Mouse (Mus musculus): ENCODE data around the gene Sstr5. TPM values are rescaled to one million over a fixed set of nuclear protein-coding genes. Genes with fewer than 3 reads are reported as not detected.
A peak's percentile ranks its signal among the peaks of the same experiment; 100 is the strongest.

Sstr5 gene
- polyA plus RNA-seq (2015; fragmentation: Nextera tagmentation; extraction: Ambion mirVana): 0.11 and 0.21 TPM in 2 replicates

DNA sequence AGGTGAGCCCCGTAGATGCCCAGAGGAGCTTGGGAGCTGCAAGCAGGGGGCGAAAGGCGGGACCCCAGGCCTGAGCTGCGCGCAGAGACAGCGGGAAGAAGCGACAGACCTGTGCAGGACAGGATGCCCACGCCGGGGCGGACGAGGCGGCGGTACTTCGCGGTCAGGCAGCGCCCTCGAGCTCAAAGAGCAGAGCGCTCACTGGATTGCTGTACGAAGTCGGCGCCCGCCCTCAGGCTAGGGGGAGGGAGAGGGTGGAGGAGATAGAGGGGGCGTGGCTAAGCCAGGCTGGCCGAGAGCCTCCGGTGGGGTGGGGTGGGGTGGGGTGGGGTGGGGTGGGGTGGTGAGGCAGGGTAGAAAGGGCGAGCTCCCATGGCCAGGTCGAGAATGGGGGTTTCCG is at the start of gene Sstr5:
TSS of gene Sstr5 (minus strand) at position 276 of the 400 bp plus-strand sequence.
- Histone ChIP-seq H3K9ac (ENCODE audit: low read length) (no peak within 1 kb of the TSS), H3K27me3 (ENCODE audit: control insufficient read depth, insufficient read depth, low read depth, low read length) (peaks cover 27% of the 10 kb centered on the region), H3K4me2 (ENCODE audit: low read depth, low read length) (peak within 1 kb of the TSS; percentile 35), H3K27ac (ENCODE audit: low read length) (no peak within 1 kb of the TSS), H3K36me3 (ENCODE audit: control insufficient read depth, insufficient read depth, low read length) (no peaks in the 10 kb centered on the region), H3K4me3 (ENCODE audit: low read length) (0 out of 2 replicates have a peak within 1 kb of the TSS, but pooled peaks have one; percentile 17), H3K9me3 (ENCODE audit: control insufficient read depth, low read length) (no peaks in the 10 kb centered on the region), H3K4me1 (replicated peaks; ENCODE audit: control insufficient read depth, insufficient read depth, low read length) (no peaks in the 10 kb centered on the region; the same call in 1 of the 2 replicates)
- ATAC-seq (ENCODE audit: low read depth): 0 out of 2 replicates have a peak, but pooled peaks have one; percentile 26
- WGBS: 1% methylated on average over 20 of the region's 28 CpGs

DNA sequence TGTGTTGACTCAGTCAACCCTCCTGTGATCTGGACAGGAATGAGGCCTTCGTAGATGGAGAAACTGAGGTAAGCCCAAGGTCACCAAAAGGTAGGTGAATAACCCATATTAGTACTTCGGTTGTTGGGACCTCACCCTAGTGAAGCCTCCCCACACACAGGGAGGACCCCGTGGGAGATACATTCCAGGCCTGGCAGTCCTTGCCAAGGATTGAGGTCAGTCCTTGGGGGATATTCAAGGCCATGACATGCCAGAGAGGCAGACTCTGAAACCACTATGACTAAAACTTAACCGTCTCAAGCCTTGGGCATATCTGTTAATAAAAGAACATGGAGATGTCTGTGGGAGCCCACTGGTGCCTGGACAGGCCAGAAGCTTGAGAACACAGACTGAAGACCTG is 44.7 kb upstream of the Sstr5 start:
- Histone ChIP-seq H3K4me1 (replicated peaks; ENCODE audit: control insufficient read depth, insufficient read depth, low read length) (no peaks in the 10 kb centered on the region), H3K36me3 (ENCODE audit: control insufficient read depth, insufficient read depth, low read length) (no peaks in the 10 kb centered on the region), H3K9ac (ENCODE audit: low read length) (no peak overlapping the region), H3K4me3 (ENCODE audit: low read length) (no peak overlapping the region), H3K27me3 (ENCODE audit: control insufficient read depth, insufficient read depth, low read depth, low read length) (no peaks in the 10 kb centered on the region), H3K27ac (ENCODE audit: low read length) (no peak overlapping the region), H3K4me2 (ENCODE audit: low read depth, low read length) (no peak overlapping the region), H3K9me3 (ENCODE audit: control insufficient read depth, low read length) (no peaks in the 10 kb centered on the region)
- no peak for ATAC-seq (ENCODE audit: low read depth)
- WGBS: 70% methylated on average over 4 of the region's 4 CpGs

DNA sequence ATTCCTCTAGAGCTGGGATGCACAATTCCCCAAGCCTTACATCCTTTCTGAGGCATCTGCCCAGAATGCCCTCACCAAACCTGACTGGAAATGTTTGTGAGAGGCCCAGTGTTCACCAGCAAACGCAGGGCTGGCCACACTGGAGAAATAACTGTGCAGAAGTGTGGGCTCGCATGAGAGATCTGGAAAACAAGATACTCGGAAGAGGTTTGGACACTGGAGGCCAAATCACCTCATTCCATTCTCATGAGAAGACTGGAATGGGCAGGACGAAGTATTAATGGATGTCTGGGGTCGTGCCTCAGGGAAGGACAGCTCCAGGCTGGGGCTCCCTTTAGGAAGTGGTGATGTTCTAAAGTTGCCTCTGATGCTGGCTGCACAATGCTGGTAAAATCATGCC is 43.6 kb upstream of the Sstr5 start:
- Histone ChIP-seq H3K4me3 (ENCODE audit: low read length) (no peak overlapping the region), H3K27ac (ENCODE audit: low read length) (no peak overlapping the region), H3K36me3 (ENCODE audit: control insufficient read depth, insufficient read depth, low read length) (no peaks in the 10 kb centered on the region), H3K9ac (ENCODE audit: low read length) (no peak overlapping the region), H3K27me3 (ENCODE audit: control insufficient read depth, insufficient read depth, low read depth, low read length) (no peaks in the 10 kb centered on the region), H3K4me1 (replicated peaks; ENCODE audit: control insufficient read depth, insufficient read depth, low read length) (no peaks in the 10 kb centered on the region), H3K4me2 (ENCODE audit: low read depth, low read length) (no peak overlapping the region), H3K9me3 (ENCODE audit: control insufficient read depth, low read length) (no peaks in the 10 kb centered on the region)
- 60% methylated on average over 5 of the region's 5 CpGs for WGBS
- no peak for ATAC-seq (ENCODE audit: low read depth)

DNA sequence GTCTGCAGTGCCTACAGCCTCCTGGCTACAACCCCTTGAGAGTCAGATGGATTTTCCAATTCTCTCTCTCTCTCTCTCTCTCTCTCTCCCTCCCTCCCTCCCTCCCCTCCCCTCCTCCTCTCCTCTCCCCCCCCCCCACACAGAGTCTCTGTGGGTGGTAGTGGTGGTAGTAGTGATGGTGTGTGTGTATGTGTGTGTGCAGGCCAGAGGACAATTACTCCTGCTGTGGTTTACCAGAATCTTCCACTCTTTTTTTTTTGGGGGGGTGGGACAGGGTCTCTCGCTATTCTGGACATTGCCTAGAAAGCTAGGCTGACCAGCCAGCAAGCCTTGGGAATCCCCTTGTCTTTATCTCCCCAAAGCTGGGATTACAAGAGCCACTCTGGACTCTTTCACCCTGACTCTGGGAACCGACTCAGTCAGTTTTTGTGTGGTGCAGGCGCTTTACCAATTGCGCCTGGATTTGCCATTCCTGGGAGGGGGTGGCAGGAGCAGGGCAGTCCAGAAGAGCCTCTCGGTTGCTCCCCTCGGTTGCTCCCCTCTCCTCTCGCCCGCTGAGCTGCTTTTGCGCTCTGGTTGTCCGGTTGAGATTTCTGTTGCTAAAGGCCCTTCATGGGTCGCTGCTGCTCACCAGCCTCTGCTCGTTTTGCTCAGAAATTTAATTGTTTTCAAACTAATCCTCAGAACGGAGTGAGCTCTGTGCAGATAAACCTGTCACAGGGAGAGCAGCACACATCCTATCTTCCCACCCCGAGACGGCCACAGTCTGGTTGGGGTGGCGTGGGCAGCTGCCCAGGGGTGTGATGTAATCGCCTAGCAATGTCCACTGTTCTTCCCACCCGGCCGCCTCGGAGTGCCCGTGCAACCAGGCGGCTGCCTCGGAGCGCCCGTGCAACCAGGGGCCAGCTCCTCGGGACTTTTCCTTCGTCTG is 42.1 kb upstream of the Sstr5 start:
- Histone ChIP-seq H3K9ac (ENCODE audit: low read length) (no peak overlapping the region), H3K4me3 (ENCODE audit: low read length) (no peak overlapping the region), H3K9me3 (ENCODE audit: control insufficient read depth, low read length) (no peaks in the 10 kb centered on the region), H3K36me3 (ENCODE audit: control insufficient read depth, insufficient read depth, low read length) (no peaks in the 10 kb centered on the region), H3K4me1 (replicated peaks; ENCODE audit: control insufficient read depth, insufficient read depth, low read length) (no peaks in the 10 kb centered on the region), H3K4me2 (ENCODE audit: low read depth, low read length) (peak overlapping the region; percentile 22; the same call in 1 of the 2 replicates), H3K27me3 (ENCODE audit: control insufficient read depth, insufficient read depth, low read depth, low read length) (no peaks in the 10 kb centered on the region), H3K27ac (ENCODE audit: low read length) (no peak overlapping the region)
- WGBS: 19% methylated on average over 27 of the region's 27 CpGs
- 0 out of 2 replicates have a peak, but pooled peaks have one; percentile 52 for ATAC-seq (ENCODE audit: low read depth)

DNA sequence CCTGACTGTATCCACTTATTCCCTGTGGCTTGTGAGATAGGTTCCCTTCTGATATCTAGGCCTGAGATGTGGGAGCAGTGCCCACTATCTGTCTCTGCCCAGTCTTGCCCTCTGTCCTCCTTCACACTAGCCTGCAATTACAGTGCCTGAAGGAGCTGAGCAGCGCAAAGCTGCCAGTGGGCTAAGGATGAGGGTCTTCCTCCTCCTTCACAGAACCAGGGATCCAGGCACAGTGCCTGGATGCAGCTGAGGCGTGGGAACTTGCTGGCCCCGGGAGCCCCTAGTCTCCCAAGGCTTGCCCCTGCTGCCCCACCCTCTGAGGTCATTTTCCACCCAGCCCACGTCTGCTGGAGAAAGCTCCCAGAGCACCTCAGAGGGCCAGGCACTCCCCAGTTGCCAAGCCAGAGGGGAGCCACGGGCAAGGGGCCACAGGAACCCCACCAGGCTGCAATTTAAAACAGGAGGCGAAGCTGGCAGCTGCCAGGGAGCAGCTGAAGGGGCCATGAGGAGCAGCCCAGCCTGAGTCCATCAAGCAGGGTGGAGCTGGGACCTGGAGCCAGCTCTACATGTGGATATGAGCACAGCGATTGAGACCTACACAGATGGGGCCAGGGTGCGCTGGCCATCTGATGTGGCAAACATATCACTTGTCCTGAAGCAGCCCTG is 33.4 kb upstream of the Sstr5 start:
- H3K9ac ChIP-seq (ENCODE audit: low read length): no peak overlapping the region
- H3K9me3 ChIP-seq (ENCODE audit: control insufficient read depth, low read length): no peaks in the 10 kb centered on the region
- H3K4me1 ChIP-seq (replicated peaks; ENCODE audit: control insufficient read depth, insufficient read depth, low read length): no peaks in the 10 kb centered on the region
- H3K27me3 ChIP-seq (ENCODE audit: control insufficient read depth, insufficient read depth, low read depth, low read length): no peaks in the 10 kb centered on the region
- no peak overlapping the region for H3K4me2 ChIP-seq (ENCODE audit: low read depth, low read length)
- H3K4me3 ChIP-seq (ENCODE audit: low read length): no peak overlapping the region
- 56% methylated on average over 8 of the region's 8 CpGs for WGBS
- H3K36me3 ChIP-seq (ENCODE audit: control insufficient read depth, insufficient read depth, low read length): no peaks in the 10 kb centered on the region
- H3K27ac ChIP-seq (ENCODE audit: low read length): no peak overlapping the region
- ATAC-seq (ENCODE audit: low read depth): no peak

DNA sequence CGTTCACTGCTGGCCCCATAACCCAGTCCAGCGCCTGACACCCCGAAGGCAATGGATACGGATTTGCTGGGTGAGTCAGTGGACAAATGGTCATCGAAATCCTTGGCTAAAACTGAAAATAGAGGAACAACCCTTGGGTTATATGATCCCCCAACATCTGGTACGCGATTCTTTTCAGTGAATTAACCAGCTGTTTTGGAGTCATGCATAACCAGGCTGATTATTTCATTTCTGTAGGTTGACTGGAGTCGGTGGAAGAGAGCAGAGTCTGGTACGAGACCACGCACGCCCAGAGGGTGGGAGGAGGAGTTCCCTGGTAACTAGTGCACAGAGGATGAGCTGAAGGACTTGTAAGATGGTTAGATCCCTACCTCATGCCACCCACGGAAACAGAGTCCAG is 25.0 kb upstream of the Sstr5 start:
- no peak overlapping the region for H3K9ac ChIP-seq (ENCODE audit: low read length)
- H3K27me3 ChIP-seq (ENCODE audit: control insufficient read depth, insufficient read depth, low read depth, low read length): no peaks in the 10 kb centered on the region
- H3K27ac ChIP-seq (ENCODE audit: low read length): no peak overlapping the region
- no peak overlapping the region for H3K4me3 ChIP-seq (ENCODE audit: low read length)
- ATAC-seq (ENCODE audit: low read depth): no peak
- H3K36me3 ChIP-seq (ENCODE audit: control insufficient read depth, insufficient read depth, low read length): no peaks in the 10 kb centered on the region
- WGBS: 79% methylated on average over 12 of the region's 12 CpGs
- H3K4me2 ChIP-seq (ENCODE audit: low read depth, low read length): no peak overlapping the region
- H3K4me1 ChIP-seq (replicated peaks; ENCODE audit: control insufficient read depth, insufficient read depth, low read length): no peaks in the 10 kb centered on the region
- H3K9me3 ChIP-seq (ENCODE audit: control insufficient read depth, low read length): no peaks in the 10 kb centered on the region

DNA sequence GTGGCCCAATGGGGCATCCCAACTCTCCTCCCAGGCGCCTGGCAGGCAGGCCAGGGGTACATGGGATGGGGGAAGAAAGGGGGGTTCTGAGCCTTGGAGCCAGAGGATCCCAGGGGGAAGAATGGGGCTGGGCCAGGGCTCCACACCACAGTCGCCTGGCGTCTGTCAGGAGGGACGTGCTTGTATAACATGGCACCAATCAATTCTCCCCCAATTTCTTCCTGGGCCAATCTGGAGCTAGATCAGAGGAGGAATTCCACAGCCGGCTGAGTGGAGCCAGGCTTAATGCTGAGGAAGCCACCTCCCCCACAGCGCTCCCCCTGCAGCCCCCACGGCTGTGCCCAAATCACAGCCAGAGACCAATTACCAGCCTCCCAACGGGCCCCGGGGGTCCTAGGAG is 23.4 kb upstream of the Sstr5 start:
- H3K9me3 ChIP-seq (ENCODE audit: control insufficient read depth, low read length): no peaks in the 10 kb centered on the region
- H3K9ac ChIP-seq (ENCODE audit: low read length): no peak overlapping the region
- H3K27me3 ChIP-seq (ENCODE audit: control insufficient read depth, insufficient read depth, low read depth, low read length): no peaks in the 10 kb centered on the region
- H3K4me3 ChIP-seq (ENCODE audit: low read length): no peak overlapping the region
- H3K27ac ChIP-seq (ENCODE audit: low read length): no peak overlapping the region
- no peak overlapping the region for H3K4me2 ChIP-seq (ENCODE audit: low read depth, low read length)
- no peaks in the 10 kb centered on the region for H3K36me3 ChIP-seq (ENCODE audit: control insufficient read depth, insufficient read depth, low read length)
- no peaks in the 10 kb centered on the region for H3K4me1 ChIP-seq (replicated peaks; ENCODE audit: control insufficient read depth, insufficient read depth, low read length)
- no peak for ATAC-seq (ENCODE audit: low read depth)
- 43% methylated on average over 9 of the region's 9 CpGs for WGBS

DNA sequence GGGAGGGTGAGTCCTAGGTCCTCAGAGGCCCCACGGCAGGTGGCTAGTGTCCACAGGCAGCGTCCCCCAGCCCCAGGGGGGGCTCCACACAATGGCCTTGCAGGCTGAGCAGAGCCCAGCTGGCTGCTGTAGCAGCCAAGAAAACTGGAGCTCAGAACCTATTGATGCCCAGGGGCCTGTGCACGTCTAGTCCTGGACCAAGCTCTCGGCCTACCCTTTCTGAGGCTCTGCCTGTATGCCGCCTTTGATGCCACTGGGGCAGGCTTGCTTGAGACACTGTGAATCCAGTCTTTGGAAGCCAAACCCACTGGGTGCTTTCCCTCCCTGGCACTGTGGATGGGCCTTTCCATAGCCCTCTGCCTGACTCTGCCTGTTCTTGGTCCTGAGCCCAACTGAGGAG is 22.4 kb upstream of the Sstr5 start:
- Histone ChIP-seq H3K27me3 (ENCODE audit: control insufficient read depth, insufficient read depth, low read depth, low read length) (no peaks in the 10 kb centered on the region), H3K4me1 (replicated peaks; ENCODE audit: control insufficient read depth, insufficient read depth, low read length) (no peaks in the 10 kb centered on the region), H3K4me3 (ENCODE audit: low read length) (no peak overlapping the region), H3K9me3 (ENCODE audit: control insufficient read depth, low read length) (no peaks in the 10 kb centered on the region), H3K36me3 (ENCODE audit: control insufficient read depth, insufficient read depth, low read length) (no peaks in the 10 kb centered on the region), H3K4me2 (ENCODE audit: low read depth, low read length) (no peak overlapping the region), H3K27ac (ENCODE audit: low read length) (no peak overlapping the region), H3K9ac (ENCODE audit: low read length) (no peak overlapping the region)
- WGBS: 80% methylated on average over 5 of the region's 5 CpGs
- ATAC-seq (ENCODE audit: low read depth): no peak

DNA sequence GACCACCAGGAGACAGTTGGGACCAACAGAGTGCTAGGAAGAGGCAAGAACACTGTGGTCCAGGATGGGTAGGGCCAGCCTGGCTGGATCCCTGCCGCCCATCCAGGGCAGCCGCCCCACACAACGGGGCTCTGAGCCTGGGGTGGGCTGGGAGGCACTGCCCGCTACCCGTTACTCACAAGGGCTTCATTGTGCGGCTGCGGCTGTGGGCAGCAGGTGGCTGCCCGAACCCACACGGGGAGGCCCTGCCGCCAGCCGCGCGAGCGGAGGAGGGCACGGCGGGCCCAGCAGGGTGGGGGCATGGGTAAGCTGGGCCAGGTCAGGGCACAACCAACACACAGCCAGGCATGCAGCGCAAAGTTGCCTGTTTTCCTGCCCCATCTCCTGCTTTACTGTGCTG is 21.1 kb upstream of the Sstr5 start:
- H3K9me3 ChIP-seq (ENCODE audit: control insufficient read depth, low read length): no peaks in the 10 kb centered on the region
- H3K27me3 ChIP-seq (ENCODE audit: control insufficient read depth, insufficient read depth, low read depth, low read length): no peaks in the 10 kb centered on the region
- ATAC-seq (ENCODE audit: low read depth): no peak
- no peaks in the 10 kb centered on the region for H3K4me1 ChIP-seq (replicated peaks; ENCODE audit: control insufficient read depth, insufficient read depth, low read length)
- H3K4me2 ChIP-seq (ENCODE audit: low read depth, low read length): no peak overlapping the region
- H3K27ac ChIP-seq (ENCODE audit: low read length): no peak overlapping the region
- H3K4me3 ChIP-seq (ENCODE audit: low read length): no peak overlapping the region
- H3K36me3 ChIP-seq (ENCODE audit: control insufficient read depth, insufficient read depth, low read length): no peaks in the 10 kb centered on the region
- 90% methylated on average over 17 of the region's 17 CpGs for WGBS
- no peak overlapping the region for H3K9ac ChIP-seq (ENCODE audit: low read length)
